Mouse (Mus musculus) forebrain, embryonic 14.5 days (tissue): Measurements from ENCODE around the gene Map2k1. TPM values are rescaled to one million over a fixed set of nuclear protein-coding genes. Genes with fewer than 3 reads are reported as not detected.
A peak's percentile ranks its signal among the peaks of the same experiment; 100 is the strongest.
"Not testable (repeated sequence)": the region's sequence is repeated elsewhere in the genome, so short reads cannot be mapped to it uniquely, and the experiment has no call there.

Experiments used
- ATAC-seq: fragments of 200-750 bp; cut with Nextera tagmentation; 2 replicates; pipeline ENCODE4 v1.8.0; 2017; ENCODE audit warnings: mild to moderate bottlenecking, moderate library complexity
- DNase-seq: peaks from one replicate; pipeline ENCODE4 v3.0.0-alpha.2; 2015; ENCODE audit warnings: low spot score
- H3K27ac ChIP-seq: fragments of 300-500 bp; sonication (generic); 2 replicates; pipeline ENCODE4 v1.5.1; 2014; ENCODE audit warnings: low read depth, mild to moderate bottlenecking, control low read depth, low read length, moderate library complexity
- H3K27me3 ChIP-seq: fragments of 300-500 bp; sonication (generic); replicated peaks from 2 replicates; pipeline ENCODE4 v1.6.1; 2014; ENCODE audit warnings: low read length, control low read depth, mixed read lengths; ENCODE audit not compliant: control insufficient read depth, insufficient read depth
- H3K36me3 ChIP-seq: fragments of 300-500 bp; sonication (generic); 2 replicates; pipeline ENCODE4 v1.6.1; 2014; ENCODE audit warnings: low read length, control low read depth; ENCODE audit not compliant: control insufficient read depth, insufficient read depth
- H3K4me1 ChIP-seq: fragments of 300-500 bp; sonication (generic); 2 replicates; pipeline ENCODE4 v1.6.1; 2014; ENCODE audit warnings: antibody characterized with exemption, low read length, control low read depth; ENCODE audit not compliant: control insufficient read depth, insufficient read depth
- H3K4me2 ChIP-seq: fragments of 300-500 bp; sonication (generic); 2 replicates; pipeline ENCODE4 v1.6.1; 2014; ENCODE audit warnings: mild to moderate bottlenecking, control low read depth, low read length
- H3K4me3 ChIP-seq: fragments of 300-500 bp; sonication (generic); 2 replicates; pipeline ENCODE4 v1.5.1; 2014; ENCODE audit warnings: low read depth, low read length, control low read depth
- H3K9ac ChIP-seq: fragments of 300-500 bp; sonication (generic); 2 replicates; pipeline ENCODE4 v1.6.1; 2014; ENCODE audit warnings: mild to moderate bottlenecking, low read length, control low read depth, moderate library complexity
- H3K9me3 ChIP-seq: fragments of 300-500 bp; sonication (generic); replicated peaks from 2 replicates; pipeline ENCODE4 v1.6.1; 2016; ENCODE audit warnings: low read length, control low read depth, mixed read lengths; ENCODE audit not compliant: control insufficient read depth
- WGBS: fragments of 180-500 bp; shearing (Covaris S2); extraction: QIAGEN DNeasy Blood & Tissue Kit; methylation state at CpG from one replicate; pipeline ENCODE4 v1.1.7; 2014; 5-methylcytosine and 5-hydroxymethylcytosine counted together
- polyA plus RNA-seq: library from polyadenylated mRNA; unstranded; fragments of >200 nt; fragmentation: Nextera tagmentation; extraction: Ambion mirVana; gene quantifications from 2 replicates; pipeline ENCODE4 v1.2.1, GENCODE M21; 2014

Gene Map2k1
- polyA plus RNA-seq, 1 experiment from 2014 or later = 42.2 TPM

- no peak for DNase-seq
- Histone ChIP-seq H3K27me3 (no peaks in the 10 kb centered on the region), H3K4me1 (no peaks in the 10 kb centered on the region), H3K4me3 (no peak overlapping the region), H3K36me3 (peaks cover 24% of the 10 kb centered on the region), H3K9me3 (no peaks in the 10 kb centered on the region), H3K27ac (no peak overlapping the region), H3K4me2 (no peak overlapping the region), H3K9ac (no peak overlapping the region)
- WGBS = 100% methylated on average over 1 of the region's 1 CpGs
- ATAC-seq = no peak
Observed at GRCm38 (mm10) chr9:64193879-64194278, 59.6 kb downstream of the Map2k1 start.

GRCm38 (mm10) chr9:64184166-64184840 is 69.1 kb downstream of the Map2k1 start:
- peaks cover 59% of the 10 kb centered on the region for H3K36me3 ChIP-seq
- H3K4me3 ChIP-seq = no peak overlapping the region

GRCm38 (mm10) chr9:64183295-64183694 is 70.1 kb downstream of the Map2k1 start:
- H3K9me3 ChIP-seq, H3K27me3 ChIP-seq, H3K4me1 ChIP-seq, DNase-seq, H3K9ac ChIP-seq, H3K27ac ChIP-seq, H3K4me3 ChIP-seq, H3K4me2 ChIP-seq, ATAC-seq: not testable (repeated sequence)
- peaks cover 66% of the 10 kb centered on the region for H3K36me3 ChIP-seq
- WGBS = 87% methylated on average over 5 of the region's 5 CpGs

More at GRCm38 (mm10) chr9:64184166-64184840, 69.1 kb downstream of the Map2k1 start:
- H3K27ac ChIP-seq = no peak overlapping the region
- DNase-seq (no peak), ATAC-seq (no peak)
- H3K4me2 ChIP-seq = no peak overlapping the region
- 96% methylated on average over 5 of the region's 5 CpGs for WGBS
- H3K4me1 ChIP-seq = peaks cover 7% of the 10 kb centered on the region
- H3K9me3 ChIP-seq = no peaks in the 10 kb centered on the region
- H3K27me3 ChIP-seq = no peaks in the 10 kb centered on the region
- H3K9ac ChIP-seq = no peak overlapping the region

GRCm38 (mm10) chr9:64178974-64179646 is 74.3 kb downstream of the Map2k1 start, which contains the start of gene Snapc5:
Snapc5 (plus strand) TSS chr9:64179274.
- Histone ChIP-seq H3K4me1 (peaks cover 13% of the 10 kb centered on the region), H3K27ac (peak within 1 kb of the TSS; percentile 80), H3K36me3 (peaks cover 76% of the 10 kb centered on the region), H3K9me3 (no peaks in the 10 kb centered on the region), H3K9ac (peak within 1 kb of the TSS; percentile 73), H3K4me2 (peak within 1 kb of the TSS; percentile 66), H3K4me3 (peak within 1 kb of the TSS; percentile 64), H3K27me3 (no peaks in the 10 kb centered on the region)
- DNase-seq = peak; percentile 97
- ATAC-seq = peak; percentile 96
- WGBS = under 1% methylated on average over 35 of the region's 35 CpGs

GRCm38 (mm10) chr9:64178610-64178973 is 74.8 kb downstream of the Map2k1 start:
- DNase-seq = peak; percentile 59
- peak; percentile 59 for ATAC-seq

GRCm38 (mm10) chr9:64175378-64175777 is 78.1 kb downstream of the Map2k1 start:
- no peak overlapping the region for H3K27ac ChIP-seq
- H3K4me3 ChIP-seq = no peak overlapping the region
- H3K36me3 ChIP-seq = peaks cover 46% of the 10 kb centered on the region
- no peak for ATAC-seq
- H3K9ac ChIP-seq = no peak overlapping the region
- peak; percentile 64 for DNase-seq
- H3K27me3 ChIP-seq = no peaks in the 10 kb centered on the region
- WGBS = 71% methylated on average over 11 of the region's 11 CpGs
- H3K4me1 ChIP-seq = peaks cover 15% of the 10 kb centered on the region
- H3K9me3 ChIP-seq = no peaks in the 10 kb centered on the region
- peak overlapping the region; percentile 84; the same call in 1 of the 2 replicates for H3K4me2 ChIP-seq

More at GRCm38 (mm10) chr9:64178610-64178973, 74.8 kb downstream of the Map2k1 start:
- Histone ChIP-seq H3K4me2 (peak overlapping the region; percentile 66), H3K27me3 (no peaks in the 10 kb centered on the region), H3K36me3 (peaks cover 74% of the 10 kb centered on the region), H3K9me3 (no peaks in the 10 kb centered on the region), H3K4me3 (peak overlapping the region; percentile 64; the same call in 1 of the 2 replicates), H3K4me1 (peaks cover 15% of the 10 kb centered on the region), H3K27ac (peak overlapping the region; percentile 80), H3K9ac (peak overlapping the region; percentile 73)
- WGBS = 34% methylated on average over 3 of the region's 3 CpGs

- Histone ChIP-seq H3K9me3 (no peaks in the 10 kb centered on the region), H3K27me3 (no peaks in the 10 kb centered on the region), H3K27ac (no peak overlapping the region), H3K4me1 (peaks cover 11% of the 10 kb centered on the region), H3K4me3 (peak overlapping the region; percentile 72; the same call in 1 of the 2 replicates), H3K4me2 (peak overlapping the region; percentile 84), H3K36me3 (peaks cover 41% of the 10 kb centered on the region), H3K9ac (no peak overlapping the region)
- DNase-seq (no peak), ATAC-seq (no peak)
- 74% methylated on average over 8 of the region's 8 CpGs for WGBS
Observed at GRCm38 (mm10) chr9:64174766-64175165, 78.7 kb downstream of the Map2k1 start.

- DNase-seq = no peak
- ATAC-seq = no peak
- H3K27me3 ChIP-seq = no peaks in the 10 kb centered on the region
- no peak overlapping the region for H3K27ac ChIP-seq
- no peaks in the 10 kb centered on the region for H3K9me3 ChIP-seq
- H3K36me3 ChIP-seq = peaks cover 41% of the 10 kb centered on the region
- peaks cover 8% of the 10 kb centered on the region; the same call in 1 of the 2 replicates for H3K4me1 ChIP-seq
- peak overlapping the region; percentile 81 for H3K9ac ChIP-seq
- H3K4me2 ChIP-seq = peak overlapping the region; percentile 84
- H3K4me3 ChIP-seq = peak overlapping the region; percentile 72
Observed at GRCm38 (mm10) chr9:64174341-64174740, 79.1 kb downstream of the Map2k1 start.
